Mouse (Mus musculus) embryonic stem cell, embryonic (primary cell): ENCODE data around the gene Gm7682.
"Not testable (repeated sequence)": the region's sequence is repeated elsewhere in the genome, so short reads cannot be mapped to it uniquely, and the experiment has no call there.

Source experiments
- CTCF ChIA-PET, 4 experiments: fragments of 300-600 bp in 2 of 4; fragments of 350-600 bp in 2 of 4; sonication (Branson Sonifier 250); formaldehyde crosslinking; loops; one replicate each; lab custom pipeline; 2022; ENCODE audit warnings: inconsistent platforms in 2 of 4; lab: Charles Lee
- POLR2A ChIA-PET, 4 experiments: fragments of 300-600 bp in 2 of 4; fragments of 350-600 bp in 2 of 4; sonication (Branson Sonifier 250); formaldehyde crosslinking; loops; one replicate each; lab custom pipeline; 2022; ENCODE audit warnings: antibody characterized with exemption in 4 of 4, inconsistent platforms in 1 of 4; lab: Charles Lee

Gm7682 gene

DNA sequence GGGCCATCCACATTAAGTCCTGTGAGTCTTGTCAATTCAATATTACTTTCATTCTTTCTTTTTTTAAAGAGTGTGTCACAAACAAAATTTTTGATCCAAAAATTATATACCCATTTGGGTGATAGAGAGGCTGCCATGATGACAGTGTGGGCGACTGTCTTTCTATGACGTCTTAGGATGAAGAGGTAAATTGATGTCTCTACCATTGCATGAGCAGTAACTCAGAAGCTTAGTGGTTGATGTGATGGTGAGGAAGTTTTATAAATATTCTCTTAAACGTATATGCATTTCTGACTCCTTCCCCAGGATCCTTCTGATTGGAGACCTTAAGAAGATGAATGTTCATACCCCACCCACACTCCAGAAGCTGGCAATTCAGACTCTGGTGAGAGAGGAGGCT is at the start of gene Gm7682:
Gene Gm7682 (plus strand): TSS at position 301 of the 400 bp plus-strand sequence.
- POLR2A ChIA-PET, CTCF ChIA-PET: not testable (repeated sequence)
